Mouse (Mus musculus) right cerebral cortex, postnatal 36 days (tissue): ENCODE data around the gene Klhdc7b.
"Not testable (repeated sequence)": the region's sequence is repeated elsewhere in the genome, so short reads cannot be mapped to it uniquely, and the experiment has no call there.

ENCODE experiments used
- DNase-seq, 2 experiments: peaks; one replicate each; pipeline ENCODE4 v3.0.0; 2022; ENCODE audit warnings: low spot score in 2 of 2, mixed read lengths in 1 of 2

Gene Klhdc7b

GRCm38 (mm10) chr15:89428136-89428790 is 43.5 kb downstream of the Klhdc7b start:
- DNase-seq, result no peak

- DNase-seq, result no peak
Observed at GRCm38 (mm10) chr15:89428821-89429351, 44.2 kb downstream of the Klhdc7b start.

- DNase-seq, result peak; percentile 96 to 97
Observed at GRCm38 (mm10) chr15:89429352-89430221, 44.9 kb downstream of the Klhdc7b start, which contains the start of the genes C730034F03Rik, Gm44502 and Chkb. C730034F03Rik (plus strand) TSS chr15:89429589. Gm44502 (minus strand) TSS chr15:89429696. Chkb (minus strand) TSS chr15:89429908.

- DNase-seq, result no peak
Observed at GRCm38 (mm10) chr15:89430341-89430740, 45.6 kb downstream of the Klhdc7b start.

GRCm38 (mm10) chr15:89430771-89431170 is 46.1 kb downstream of the Klhdc7b start:
- not testable (repeated sequence) for DNase-seq

GRCm38 (mm10) chr15:89431271-89431670 is 46.6 kb downstream of the Klhdc7b start:
- no peak for DNase-seq

- no peak for DNase-seq
Observed at GRCm38 (mm10) chr15:89431806-89432205, 47.1 kb downstream of the Klhdc7b start.

- DNase-seq, result no peak
Observed at GRCm38 (mm10) chr15:89432946-89433345, 48.2 kb downstream of the Klhdc7b start.

GRCm38 (mm10) chr15:89434136-89434535 is 49.4 kb downstream of the Klhdc7b start:
- no peak for DNase-seq

- no peak for DNase-seq
Observed at GRCm38 (mm10) chr15:89435878-89436277, 51.2 kb downstream of the Klhdc7b start.
